Mouse (Mus musculus) olfactory bulb, adult 2 months (tissue): Measurements from ENCODE around the gene Bicdl1.

Experiments
- CTCF ChIP-seq: fragments of 200-500 bp; IDR thresholded peaks from 2 replicates; pipeline ENCODE4 v1.5.1; 2012; ENCODE audit warnings: low read depth, mild to moderate bottlenecking, low read length, moderate library complexity; ENCODE audit not compliant: insufficient read depth
- POLR2A ChIP-seq: fragments of 200-500 bp; IDR thresholded peaks from 2 replicates; pipeline ENCODE4 v1.6.1; 2012; ENCODE audit warnings: mild to moderate bottlenecking, low read depth, low read length, moderate library complexity; ENCODE audit not compliant: insufficient read depth

GRCm38 (mm10) chr5:115732849-115733216 lies 1.4 kb upstream of the Bicdl1 start:
- TF ChIP-seq POLR2A (no peak), CTCF (no peak; the same call in 1 of the 2 replicates)
